Mouse (Mus musculus) liver, embryonic 11.5 days (tissue): ENCODE data around the gene Apon. TPM values are rescaled to one million over a fixed set of nuclear protein-coding genes. Genes with fewer than 3 reads are reported as not detected.

ENCODE experiments used
- ATAC-seq: fragments of 200-750 bp; cut with Nextera tagmentation; replicated peaks from 2 replicates; pipeline ENCODE4 v1.8.0; 2017; ENCODE audit warnings: moderate number of reproducible peaks, mild to moderate bottlenecking, moderate TSS enrichment, moderate library complexity; ENCODE audit not compliant: low FRiP score
- DNase-seq: peaks from one replicate; pipeline ENCODE4 v3.0.0-alpha.2; 2017; ENCODE audit warnings: low spot score
- H3K27ac ChIP-seq: fragments of 300-500 bp; sonication (generic); 2 replicates; pipeline ENCODE4 v1.5.1; 2014; ENCODE audit warnings: mild to moderate bottlenecking, low read depth, low read length, control low read depth
- H3K27me3 ChIP-seq: fragments of 300-500 bp; sonication (generic); replicated peaks from 2 replicates; pipeline ENCODE4 v1.6.1; 2014; ENCODE audit warnings: low read length, mixed read lengths; ENCODE audit not compliant: control insufficient read depth, insufficient read depth
- H3K36me3 ChIP-seq: fragments of 300-500 bp; sonication (generic); 2 replicates; pipeline ENCODE4 v1.6.1; 2014; ENCODE audit warnings: mild to moderate bottlenecking, low read length, moderate library complexity, mixed read lengths; ENCODE audit not compliant: control insufficient read depth, insufficient read depth
- H3K4me1 ChIP-seq: fragments of 300-500 bp; sonication (generic); replicated peaks from 2 replicates; pipeline ENCODE4 v1.6.1; 2014; ENCODE audit warnings: low read length, mixed read lengths; ENCODE audit not compliant: control insufficient read depth, insufficient read depth
- H3K4me2 ChIP-seq: fragments of 300-500 bp; sonication (generic); 2 replicates; pipeline ENCODE4 v1.6.1; 2014; ENCODE audit warnings: mild to moderate bottlenecking, control low read depth, moderate library complexity
- H3K4me3 ChIP-seq: fragments of 300-500 bp; sonication (generic); 2 replicates; pipeline ENCODE4 v1.5.1; 2014; ENCODE audit warnings: low read depth, low read length, control low read depth
- H3K9ac ChIP-seq: fragments of 300-500 bp; sonication (generic); 2 replicates; pipeline ENCODE4 v1.6.1; 2014; ENCODE audit warnings: low read depth, low read length, control low read depth
- H3K9me3 ChIP-seq: fragments of 300-500 bp; sonication (generic); 2 replicates; pipeline ENCODE4 v1.6.1; 2016; ENCODE audit warnings: low read length, inconsistent platforms, mixed read lengths; ENCODE audit not compliant: control insufficient read depth
- WGBS: fragments of 180-500 bp; shearing (Covaris S2); extraction: QIAGEN DNeasy Blood & Tissue Kit; methylation state at CpG from one replicate; pipeline ENCODE4 v1.1.7; 2014; 5-methylcytosine and 5-hydroxymethylcytosine counted together
- polyA plus RNA-seq: library from polyadenylated mRNA; unstranded; fragments of >200 nt; fragmentation: Nextera tagmentation; extraction: Ambion mirVana; gene quantifications from 2 replicates; pipeline ENCODE4 v1.2.1, GENCODE M21; 2014

Apon gene
- polyA plus RNA-seq, 1 experiment from 2014 or later: 0.92 TPM

- Histone ChIP-seq H3K27me3 (no peaks in the 10 kb centered on the region), H3K27ac (no peak overlapping the region), H3K4me3 (no peak overlapping the region), H3K4me1 (peaks cover 12% of the 10 kb centered on the region; the same call in 1 of the 2 replicates), H3K9ac (no peak overlapping the region), H3K4me2 (no peak overlapping the region), H3K36me3 (no peaks in the 10 kb centered on the region), H3K9me3 (no peaks in the 10 kb centered on the region)
- DNase-seq: no peak
- no peak for ATAC-seq
- 91% methylated on average over 8 of the region's 8 CpGs for WGBS
These were observed 25.9 kb upstream of the Apon start for GRCm38 (mm10) chr10:128228009-128228408.

- Histone ChIP-seq H3K36me3 (peaks cover 2% of the 10 kb centered on the region; the same call in 1 of the 2 replicates), H3K9ac (peak overlapping the region; percentile 97; the same call in 1 of the 2 replicates), H3K4me3 (peak overlapping the region; percentile 72; the same call in 1 of the 2 replicates), H3K4me1 (peaks cover 17% of the 10 kb centered on the region), H3K4me2 (peak overlapping the region; percentile 68), H3K27ac (peak overlapping the region; percentile 90; the same call in 1 of the 2 replicates), H3K9me3 (no peaks in the 10 kb centered on the region), H3K27me3 (no peaks in the 10 kb centered on the region)
- DNase-seq: no peak
- WGBS: 77% methylated on average over 12 of the region's 12 CpGs
- no peak for ATAC-seq
These were observed 23.3 kb upstream of the Apon start for GRCm38 (mm10) chr10:128230582-128230981.

GRCm38 (mm10) chr10:128231146-128231545, 22.8 kb upstream of the Apon start:
- Histone ChIP-seq H3K4me3 (peak overlapping the region; percentile 72), H3K36me3 (peaks cover 2% of the 10 kb centered on the region; the same call in 1 of the 2 replicates), H3K27ac (peak overlapping the region; percentile 90), H3K9me3 (no peaks in the 10 kb centered on the region), H3K27me3 (no peaks in the 10 kb centered on the region), H3K9ac (peak overlapping the region; percentile 97), H3K4me2 (peak overlapping the region; percentile 68), H3K4me1 (peaks cover 17% of the 10 kb centered on the region)
- ATAC-seq (no peak), DNase-seq (no peak)
- WGBS: 19% methylated on average over 5 of the region's 5 CpGs

GRCm38 (mm10) chr10:128231697-128232419, 22.0 kb upstream of the Apon start, which contains the start of gene Timeless:
Gene Timeless (plus strand): TSS chr10:128232065.
- peak; percentile 86 for DNase-seq
- Histone ChIP-seq H3K4me1 (peaks cover 17% of the 10 kb centered on the region), H3K9ac (peak within 1 kb of the TSS; percentile 97), H3K27me3 (no peaks in the 10 kb centered on the region), H3K4me3 (peak within 1 kb of the TSS; percentile 72), H3K9me3 (no peaks in the 10 kb centered on the region), H3K36me3 (peaks cover 2% of the 10 kb centered on the region; the same call in 1 of the 2 replicates), H3K27ac (peak within 1 kb of the TSS; percentile 90), H3K4me2 (peak within 1 kb of the TSS; percentile 68)
- ATAC-seq: peak; percentile 89
- WGBS: under 1% methylated on average over 58 of the region's 58 CpGs

GRCm38 (mm10) chr10:128232420-128232985, 21.4 kb upstream of the Apon start:
- peak overlapping the region; percentile 97 for H3K9ac ChIP-seq
- H3K36me3 ChIP-seq: peaks cover 2% of the 10 kb centered on the region; the same call in 1 of the 2 replicates
- no peaks in the 10 kb centered on the region for H3K27me3 ChIP-seq
- DNase-seq (no peak), ATAC-seq (peak; percentile 60)
- H3K4me2 ChIP-seq: peak overlapping the region; percentile 68
- H3K9me3 ChIP-seq: no peaks in the 10 kb centered on the region
- WGBS: under 1% methylated on average over 14 of the region's 14 CpGs
- H3K4me3 ChIP-seq: peak overlapping the region; percentile 72
- peaks cover 17% of the 10 kb centered on the region for H3K4me1 ChIP-seq
- peak overlapping the region; percentile 90 for H3K27ac ChIP-seq

- H3K27me3 ChIP-seq: no peaks in the 10 kb centered on the region
- H3K4me2 ChIP-seq: no peak overlapping the region
- no peaks in the 10 kb centered on the region for H3K9me3 ChIP-seq
- ATAC-seq (no peak), DNase-seq (no peak)
- H3K4me1 ChIP-seq: peaks cover 23% of the 10 kb centered on the region
- no peak overlapping the region for H3K9ac ChIP-seq
- H3K4me3 ChIP-seq: no peak overlapping the region
- H3K27ac ChIP-seq: no peak overlapping the region
- 76% methylated on average over 4 of the region's 4 CpGs for WGBS
- H3K36me3 ChIP-seq: peaks cover 10% of the 10 kb centered on the region; the same call in 1 of the 2 replicates
These were observed 17.6 kb upstream of the Apon start for GRCm38 (mm10) chr10:128236321-128236720.

- ATAC-seq (no peak), DNase-seq (no peak)
- WGBS: 78% methylated on average over 15 of the region's 15 CpGs
- H3K4me2 ChIP-seq: no peak overlapping the region
- no peak overlapping the region; the same call in 1 of the 2 replicates for H3K9ac ChIP-seq
- no peak overlapping the region; the same call in 1 of the 2 replicates for H3K27ac ChIP-seq
- no peak overlapping the region for H3K4me3 ChIP-seq
- H3K36me3 ChIP-seq: peaks cover 19% of the 10 kb centered on the region; the same call in 1 of the 2 replicates
- peaks cover 20% of the 10 kb centered on the region for H3K4me1 ChIP-seq
- no peaks in the 10 kb centered on the region for H3K9me3 ChIP-seq
- H3K27me3 ChIP-seq: no peaks in the 10 kb centered on the region
These were observed 16.0 kb upstream of the Apon start for GRCm38 (mm10) chr10:128237807-128238480.

- 82% methylated on average over 4 of the region's 4 CpGs for WGBS
These were observed 14.8 kb upstream of the Apon start for GRCm38 (mm10) chr10:128239140-128239539.

More at GRCm38 (mm10) chr10:128239140-128239539, 14.8 kb upstream of the Apon start:
- H3K4me1 ChIP-seq: peaks cover 16% of the 10 kb centered on the region
- DNase-seq (no peak), ATAC-seq (no peak)
- no peaks in the 10 kb centered on the region for H3K27me3 ChIP-seq
- no peak overlapping the region for H3K27ac ChIP-seq
- no peaks in the 10 kb centered on the region for H3K9me3 ChIP-seq
- no peak overlapping the region for H3K4me2 ChIP-seq
- no peak overlapping the region for H3K9ac ChIP-seq
- peaks cover 24% of the 10 kb centered on the region for H3K36me3 ChIP-seq
- no peak overlapping the region for H3K4me3 ChIP-seq
